Mouse (Mus musculus): ENCODE measurements around the gene Ank.

- TF ChIP-seq CTCF (IDR thresholded peaks at IDR 0.05) (no peak), EP300 (IDR thresholded peaks at IDR 0.05) (no peak)
Measured at GRCm38 (mm10) chr15:27441053-27441452, 25.4 kb upstream of the Ank start.
